Mouse (Mus musculus): ENCODE measurements around the gene Eif4b.

Eif4b gene

DNA sequence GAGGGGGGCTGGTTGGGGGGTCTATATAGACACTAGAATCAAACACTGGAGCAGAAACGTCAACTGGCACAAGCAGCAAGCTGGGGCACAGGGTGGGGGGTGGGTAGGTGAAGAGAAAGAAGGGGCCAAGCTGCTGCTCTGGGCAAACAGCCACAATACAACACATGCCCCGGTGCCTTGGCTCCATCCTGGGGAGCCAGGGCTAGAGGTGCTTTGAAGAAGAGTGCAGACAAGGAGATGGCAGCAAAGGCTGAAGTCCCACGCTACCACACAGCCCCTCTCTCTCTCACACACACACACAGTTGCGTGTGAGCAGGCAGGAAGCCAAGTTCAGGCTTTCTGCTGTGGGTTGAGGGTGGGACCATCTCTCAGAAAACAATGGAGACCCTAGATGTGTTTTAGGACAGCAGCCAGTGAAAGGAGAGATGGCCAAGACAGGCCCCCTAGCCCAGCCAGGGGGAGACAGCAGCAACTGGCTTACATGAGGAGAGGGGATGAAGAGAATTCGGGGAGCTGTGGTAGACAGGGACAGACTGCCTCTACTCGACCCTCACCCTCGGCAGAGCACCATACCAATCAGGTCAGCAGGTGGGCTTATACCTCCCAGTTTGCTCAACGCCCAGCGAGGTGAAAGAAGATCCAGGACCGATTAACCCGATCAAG is 43.3 kb downstream of the Eif4b start:
- no peak for DNase-seq (ENCODE audit: low read depth, low spot score)

DNA sequence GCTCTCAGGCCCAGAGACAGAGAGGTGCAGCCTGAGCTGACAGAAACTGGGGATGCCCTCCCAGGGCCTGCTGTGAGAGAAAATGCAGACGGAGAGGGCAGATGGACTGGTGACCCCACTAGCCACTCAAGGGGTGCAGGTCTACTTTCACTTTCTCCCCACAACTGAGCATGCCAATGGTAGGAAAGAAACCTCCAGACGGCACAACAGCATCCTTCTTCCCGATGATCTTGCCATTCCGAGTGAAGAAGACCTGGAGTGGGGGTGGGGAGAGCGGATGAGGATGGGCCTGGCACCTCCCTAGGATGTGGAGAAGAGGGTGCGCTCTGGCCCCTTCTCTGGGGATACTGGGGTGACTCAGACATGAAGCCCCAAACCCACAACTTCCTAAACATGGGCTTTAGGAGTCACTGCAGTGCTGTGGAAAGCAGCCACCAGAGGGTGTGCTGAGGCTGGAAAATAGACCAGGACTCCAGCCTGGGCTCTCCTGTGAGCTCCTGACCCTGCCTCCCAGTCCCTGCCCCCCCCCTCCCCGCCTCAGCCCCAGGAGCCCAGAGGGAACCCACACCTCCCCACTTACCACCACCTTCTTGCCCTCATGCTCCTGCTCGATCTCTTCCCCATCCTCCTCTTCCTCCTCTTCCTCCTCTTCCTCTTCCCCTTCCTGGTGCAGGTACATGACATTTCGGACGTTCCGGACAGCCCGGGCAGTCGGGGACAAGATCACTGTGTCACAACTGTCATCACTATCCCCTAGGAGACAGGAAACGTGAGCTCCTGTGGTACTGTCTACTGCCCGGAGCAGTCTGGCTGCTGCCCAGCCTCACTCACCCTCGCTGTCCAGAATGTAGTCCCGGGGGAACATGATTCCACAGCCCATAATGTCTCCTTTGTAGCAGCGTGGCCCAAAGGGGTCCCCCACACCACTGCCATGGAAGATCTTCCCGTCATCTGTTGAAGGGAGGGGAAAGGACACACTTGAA is 44.2 kb downstream of the Eif4b start:
- DNase-seq (ENCODE audit: low read depth, low spot score) = no peak

DNA sequence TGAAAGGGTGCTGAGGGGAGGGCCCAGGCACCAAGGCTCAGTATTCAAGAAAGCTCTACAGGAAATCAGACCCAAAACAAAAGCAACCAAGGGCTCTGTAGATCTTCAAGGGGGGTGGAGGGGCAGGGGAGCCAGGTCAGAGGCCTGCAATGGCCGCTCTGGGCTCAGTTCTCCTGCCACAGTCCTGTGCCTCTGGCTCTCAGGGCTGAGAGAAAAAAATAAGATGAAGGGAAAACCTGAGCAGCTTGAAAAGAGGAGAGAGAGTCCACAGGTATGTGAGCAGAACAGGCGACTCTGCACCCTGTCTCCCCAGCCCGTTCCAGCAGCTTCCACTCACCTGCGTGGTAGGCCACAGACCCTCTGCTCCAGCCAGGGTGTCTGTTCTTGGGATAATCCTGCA is 45.0 kb downstream of the Eif4b start:
- DNase-seq (ENCODE audit: low read depth, low spot score) = no peak

DNA sequence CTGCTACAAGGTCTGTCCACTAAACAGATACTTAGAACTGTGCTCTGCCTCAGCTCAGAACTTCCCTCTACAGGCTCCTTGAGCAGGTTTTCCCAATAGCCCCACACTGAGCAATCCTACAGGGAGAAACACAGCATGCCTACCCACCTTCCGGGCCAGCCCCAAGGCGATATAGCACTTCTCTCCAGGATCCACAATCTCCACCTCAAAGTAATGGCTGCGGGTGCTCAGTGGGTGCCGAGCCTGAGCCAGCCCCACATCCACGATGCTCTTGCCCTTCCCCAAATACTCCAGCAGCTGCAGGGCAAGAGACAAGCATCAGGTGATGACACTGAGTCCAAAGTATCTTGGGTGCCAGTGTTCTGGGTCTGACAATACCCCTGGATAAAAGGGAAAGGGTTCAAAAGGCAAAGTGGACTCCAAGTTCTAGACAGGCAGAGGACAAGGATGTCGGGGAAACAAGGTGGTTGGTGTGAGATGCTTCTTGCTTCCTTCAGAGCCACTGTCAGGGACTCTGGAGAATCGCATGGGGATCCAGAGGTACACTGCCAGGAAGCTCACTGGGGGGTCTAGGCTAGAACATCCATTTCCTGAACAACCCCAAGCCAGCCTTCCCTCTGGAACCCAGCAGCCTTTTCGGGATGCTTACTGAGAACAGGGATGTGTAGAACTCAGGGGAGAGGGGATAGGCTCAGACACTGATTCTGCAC is 45.7 kb downstream of the Eif4b start:
- no peak for DNase-seq (ENCODE audit: low read depth, low spot score)

DNA sequence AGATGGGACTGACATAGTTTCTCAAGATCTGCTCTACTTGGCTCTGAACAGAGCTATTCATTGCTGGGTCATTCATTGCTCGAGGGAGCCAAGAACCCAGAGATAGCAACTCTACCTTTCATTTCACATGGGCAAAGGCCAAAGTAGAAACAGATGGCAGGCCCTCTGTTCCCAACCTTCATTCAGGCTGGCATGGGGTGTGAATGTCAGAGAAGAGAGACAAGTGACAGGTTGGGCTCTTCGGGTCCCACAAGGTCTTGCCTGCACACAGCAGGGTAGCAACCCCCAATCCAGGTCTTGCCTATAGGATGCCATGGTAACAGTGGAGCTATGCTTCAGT is 46.2 kb downstream of the Eif4b start:
- DNase-seq (ENCODE audit: low read depth, low spot score) = no peak

DNA sequence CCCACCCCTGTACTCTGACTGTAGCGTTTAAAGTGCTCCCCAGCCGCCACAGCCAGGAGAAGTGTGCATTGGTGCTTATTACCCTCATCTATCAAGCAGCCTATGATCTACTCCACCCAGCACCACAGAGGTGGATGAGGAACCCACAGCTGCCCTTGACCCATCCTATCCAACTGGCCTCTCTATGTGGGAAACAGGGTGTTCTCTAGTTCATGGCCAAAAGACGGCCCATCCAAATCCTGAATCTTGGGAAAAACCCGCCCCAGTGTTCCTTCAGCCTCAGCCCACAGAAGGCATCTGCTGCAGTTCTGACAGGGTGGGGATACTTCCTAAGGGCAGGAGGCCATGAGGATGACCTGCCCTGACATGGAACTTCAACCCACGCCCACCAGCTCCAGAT is 47.0 kb downstream of the Eif4b start:
- DNase-seq (ENCODE audit: low read depth, low spot score) = no peak

DNA sequence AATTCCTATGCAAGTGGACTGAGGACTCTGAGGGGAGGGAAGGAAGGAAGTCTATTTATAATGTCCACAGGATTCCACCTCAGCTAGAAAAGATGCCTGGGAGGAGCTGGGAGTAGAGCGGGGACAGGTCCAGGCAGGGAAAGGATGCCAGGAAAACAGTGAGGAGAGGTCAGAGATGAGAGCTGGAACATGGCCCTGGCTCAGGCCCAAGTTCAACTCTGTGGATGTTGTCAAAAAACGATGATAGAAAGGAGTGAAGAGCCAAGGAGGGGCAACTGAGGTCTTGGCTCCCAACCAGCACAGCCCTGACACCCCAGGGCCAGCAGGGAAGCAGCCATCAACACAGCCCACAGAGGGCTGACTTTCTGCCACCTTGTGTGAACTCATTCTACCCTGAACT is 52.7 kb downstream of the Eif4b start:
- DNase-seq (ENCODE audit: low read depth, low spot score) = no peak

DNA sequence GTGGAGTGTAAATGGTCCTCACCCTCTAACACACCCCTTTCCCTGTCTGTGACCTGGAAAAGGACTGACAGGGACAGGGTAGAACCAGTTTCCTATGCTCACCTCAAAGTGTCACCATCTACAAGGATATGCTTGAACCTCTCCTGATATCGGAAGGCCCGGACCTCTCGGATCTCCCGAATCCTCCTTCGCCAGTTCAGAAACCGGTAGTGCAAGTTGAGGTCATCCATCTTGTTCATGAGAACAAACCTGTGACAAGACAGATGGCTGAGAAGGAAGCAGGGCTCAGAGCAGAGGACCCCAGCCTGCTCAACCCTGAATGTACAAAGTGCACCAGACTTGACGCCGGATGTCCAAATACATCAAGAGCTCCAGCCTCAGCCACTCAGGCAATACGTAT is 59.7 kb downstream of the Eif4b start:
- DNase-seq (ENCODE audit: low read depth, low spot score) = no peak

DNA sequence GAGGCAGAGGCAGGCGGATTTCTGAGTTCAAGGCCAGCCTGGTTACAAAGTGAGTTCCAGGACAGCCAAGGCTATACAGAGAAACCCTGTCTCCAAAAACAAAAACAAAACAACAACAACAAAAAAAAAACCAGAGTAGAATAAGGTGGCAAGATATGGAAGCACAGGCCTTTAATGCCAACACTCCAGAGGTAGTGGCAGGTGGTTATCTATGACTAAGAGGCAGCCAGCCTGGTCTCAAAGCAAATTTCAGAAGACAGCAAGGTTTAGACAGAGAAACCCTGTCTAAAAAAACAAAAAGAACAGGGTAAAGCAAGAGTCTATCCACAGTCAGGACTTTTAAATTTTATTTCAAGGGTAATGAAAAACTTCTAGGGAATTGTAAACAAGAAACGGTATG is 61.1 kb downstream of the Eif4b start:
- DNase-seq (ENCODE audit: low read depth, low spot score) = no peak

DNA sequence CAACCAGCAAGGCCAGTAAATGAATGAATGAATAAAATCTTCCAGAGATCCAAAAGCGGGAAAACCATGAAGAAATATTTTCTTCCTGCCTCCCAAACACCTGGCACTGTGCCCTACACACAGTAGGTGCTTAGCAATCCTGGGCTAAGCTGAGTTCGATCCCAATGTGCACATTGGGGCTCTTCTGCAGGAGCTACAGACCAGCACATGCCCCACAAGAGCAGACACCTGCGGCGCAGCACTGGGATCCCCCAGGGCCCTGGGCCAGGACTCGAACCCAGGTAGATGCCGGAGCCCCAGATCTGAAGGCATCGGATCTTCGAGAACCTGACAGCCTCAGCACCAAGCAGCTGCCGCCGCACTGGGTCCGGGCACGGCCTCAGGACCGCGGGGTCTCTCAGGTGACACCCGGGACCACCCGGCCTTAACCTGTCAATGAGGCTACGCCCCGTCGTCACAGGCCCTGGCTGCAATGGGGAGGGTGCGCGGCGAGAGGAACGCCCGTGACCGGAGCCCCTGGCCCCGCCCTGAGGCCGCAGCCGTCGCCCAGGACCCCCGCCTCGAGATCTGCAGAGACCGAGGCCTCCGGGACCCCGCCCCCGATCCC is 62.1 kb downstream of the Eif4b start:
- DNase-seq (ENCODE audit: low read depth, low spot score) = no peak

DNA sequence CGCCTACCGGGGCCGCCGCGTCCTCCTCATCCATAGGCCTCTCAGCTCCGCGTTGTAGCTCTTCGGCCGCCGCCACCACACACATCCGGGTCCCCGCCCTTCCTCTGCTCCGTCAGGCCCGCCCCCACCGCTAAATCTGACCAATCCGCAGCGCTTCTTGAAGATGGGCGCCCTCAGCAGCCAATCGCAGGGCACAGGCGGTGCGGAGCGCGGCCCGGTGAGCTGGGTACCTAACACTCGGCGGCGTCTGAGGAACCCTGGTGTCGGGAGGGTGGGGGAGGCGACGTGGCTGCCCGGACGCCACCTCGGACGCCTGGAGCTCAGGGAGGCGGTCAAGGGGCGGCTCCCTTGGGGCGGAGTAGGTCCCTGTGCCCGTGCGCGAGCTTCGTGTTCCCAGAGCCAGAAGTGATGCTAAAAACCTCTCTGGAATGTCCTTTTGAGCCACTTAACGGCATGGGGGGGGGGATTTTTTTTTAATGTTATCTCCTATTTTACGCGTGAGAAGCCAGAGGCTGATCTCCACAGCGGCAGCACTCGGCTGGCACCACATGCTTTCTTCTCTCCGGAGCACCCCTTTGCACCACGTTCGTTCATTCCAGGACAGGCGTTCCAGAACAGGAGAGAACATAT is 62.7 kb downstream of the Eif4b start, which contains the start of gene Spryd3:
TSS of gene Spryd3 (minus strand) at position 106 of the 630 bp plus-strand sequence.
- peak; percentile 98 for DNase-seq (ENCODE audit: low read depth, low spot score)

DNA sequence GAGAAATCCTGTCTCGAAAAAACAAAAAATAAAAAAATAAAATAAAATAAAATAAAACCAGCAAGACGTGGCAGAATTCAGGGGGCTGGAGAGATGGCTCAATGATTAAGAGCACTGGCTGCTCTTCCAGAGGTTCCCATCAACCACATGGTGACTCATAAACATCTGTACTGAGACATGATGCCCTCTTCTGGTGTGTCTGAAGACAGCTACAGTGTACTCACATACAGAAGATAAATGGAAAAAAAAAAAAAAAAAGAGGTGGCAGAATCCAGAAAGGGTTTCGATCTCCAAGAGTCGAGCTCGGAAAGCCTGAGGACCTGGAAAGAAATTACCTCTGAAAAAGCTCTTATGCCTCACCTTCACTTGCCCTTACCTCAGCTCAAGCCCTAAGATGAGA is 67.5 kb downstream of the Eif4b start:
- DNase-seq (ENCODE audit: low read depth, low spot score) = no peak

DNA sequence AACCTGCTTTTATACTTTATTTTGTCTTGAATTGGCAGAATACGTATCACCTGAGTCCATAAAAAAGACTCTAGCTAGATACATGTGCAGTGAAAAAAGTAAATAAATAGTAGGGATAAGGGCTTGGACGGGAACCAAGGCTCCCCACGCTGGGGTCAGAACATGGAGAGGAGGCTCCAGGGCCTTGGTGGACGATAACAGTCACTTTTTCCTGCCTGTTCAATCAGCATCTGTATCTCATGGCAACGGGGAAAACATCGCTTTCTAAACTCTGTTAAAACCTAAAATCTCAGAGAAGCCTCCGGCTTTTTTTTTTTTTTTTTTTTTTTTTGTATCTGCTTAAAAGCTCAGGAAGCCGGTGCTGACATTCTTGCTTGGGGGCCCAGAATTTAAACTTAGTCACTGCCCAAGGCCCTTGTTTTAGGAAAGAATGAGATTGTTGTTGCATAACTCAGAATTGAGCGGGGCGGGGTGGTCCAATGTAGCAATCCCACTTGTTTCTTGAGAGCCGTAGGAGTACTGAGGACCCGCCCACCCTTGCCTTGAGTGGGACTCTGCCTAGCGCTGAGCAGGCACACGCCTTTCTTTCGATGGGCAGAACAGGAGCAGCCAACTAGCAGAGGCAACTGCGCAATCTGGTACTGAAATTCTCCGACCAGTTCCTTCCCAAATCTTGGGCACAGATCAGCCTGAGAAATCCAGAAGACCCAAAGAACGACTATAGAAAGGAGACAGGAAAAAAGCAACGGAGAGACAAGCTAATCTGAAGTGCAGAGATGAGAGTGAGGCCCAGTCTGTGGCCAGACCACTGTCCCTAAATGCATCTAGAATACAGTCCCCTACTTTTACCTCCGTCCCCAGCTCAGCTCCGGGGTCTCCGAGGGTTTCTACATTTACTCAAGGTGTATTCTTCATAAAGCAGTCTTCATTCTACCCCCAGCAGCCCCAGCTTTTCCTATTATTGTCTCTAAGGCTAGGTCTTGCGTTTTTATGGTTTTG is 69.6 kb downstream of the Eif4b start:
- DNase-seq (ENCODE audit: low read depth, low spot score) = no peak

DNA sequence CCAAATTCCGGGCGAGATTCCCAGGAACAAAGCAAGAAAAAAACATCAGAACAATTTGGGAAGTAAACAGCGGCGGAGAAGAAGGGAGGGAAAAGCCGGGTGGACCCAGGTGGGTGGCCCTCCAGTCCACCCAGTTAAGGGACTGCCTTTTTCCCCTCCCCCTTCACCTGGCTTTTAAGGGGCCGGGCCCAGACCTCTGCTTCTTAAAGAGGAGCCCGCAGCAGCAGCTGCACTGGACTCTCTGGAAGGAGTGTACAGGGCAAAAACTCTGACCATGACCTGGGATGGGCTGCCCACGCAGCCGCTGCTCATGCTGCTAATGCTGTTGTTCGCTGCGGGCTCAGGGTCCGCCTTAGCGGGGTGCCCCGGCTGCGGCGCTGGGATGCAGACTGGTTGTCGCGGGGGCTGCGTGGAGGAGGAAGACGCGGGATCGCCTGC is 70.7 kb downstream of the Eif4b start, which contains the start of gene Igfbp6:
TSS of gene Igfbp6 (plus strand) at position 89 of the 438 bp plus-strand sequence.
- DNase-seq (ENCODE audit: low read depth, low spot score) = no peak

DNA sequence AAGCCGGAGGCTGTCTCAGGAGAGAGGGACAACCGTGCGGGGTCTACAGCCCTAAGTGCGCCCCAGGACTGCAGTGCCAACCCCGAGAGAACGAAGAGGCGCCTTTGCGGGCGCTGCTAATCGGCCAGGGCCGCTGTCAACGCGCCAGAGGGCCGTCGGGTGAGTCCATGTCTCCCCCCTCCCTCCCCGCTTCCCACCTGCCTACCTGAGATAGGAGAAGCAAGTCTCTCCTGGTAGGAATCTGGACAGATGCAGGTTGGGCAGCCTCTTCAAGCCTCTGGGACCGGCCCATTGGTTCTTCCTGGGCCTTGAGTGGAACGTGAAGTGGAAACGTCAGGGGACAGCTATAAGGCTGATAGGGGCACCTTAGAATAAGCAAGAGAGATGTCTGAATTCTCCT is 71.2 kb downstream of the Eif4b start:
- no peak for DNase-seq (ENCODE audit: low read depth, low spot score)

DNA sequence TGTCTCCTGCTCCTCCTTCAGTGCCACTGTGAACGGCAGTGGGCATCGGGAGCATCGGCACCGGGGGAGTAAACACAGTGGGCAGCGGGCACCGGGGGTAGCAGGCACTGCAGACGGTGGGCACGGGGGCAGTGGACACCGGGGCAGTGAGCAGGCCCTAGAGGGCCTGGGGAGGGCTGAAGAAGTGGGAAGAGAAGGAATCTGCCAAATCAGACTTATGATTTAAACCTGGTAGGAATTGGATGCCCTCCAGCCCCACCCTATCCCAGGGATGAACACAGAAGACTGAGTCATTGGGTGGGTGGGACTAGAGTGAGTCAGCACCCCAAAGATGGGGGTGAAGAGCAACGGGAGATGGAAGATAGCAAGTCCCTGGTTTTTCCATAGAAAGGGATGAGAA is 71.8 kb downstream of the Eif4b start:
- DNase-seq (ENCODE audit: low read depth, low spot score) = no peak

DNA sequence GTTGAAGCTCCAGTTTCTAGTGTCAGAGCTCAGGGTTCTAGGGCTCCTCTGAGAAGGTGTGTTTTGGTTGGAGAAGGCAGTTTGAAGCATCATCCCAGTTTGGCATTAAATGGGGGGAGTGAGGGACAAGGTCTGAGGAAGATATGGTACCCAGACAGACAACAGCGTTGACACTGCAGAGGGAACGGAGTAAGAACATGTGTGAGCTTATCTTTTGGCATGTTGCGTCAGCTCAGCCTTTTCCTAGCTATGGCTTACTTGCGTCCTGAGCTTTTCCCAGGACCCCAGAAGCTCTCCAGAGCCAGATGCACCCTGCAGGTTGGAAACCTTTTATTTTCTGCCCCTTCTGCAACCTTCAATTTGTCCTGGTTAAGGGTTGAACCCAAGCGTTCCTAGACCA is 72.5 kb downstream of the Eif4b start:
- no peak for DNase-seq (ENCODE audit: low read depth, low spot score)

All from CD4-positive, CD25-positive, alpha-beta regulatory T cell, adult 2 months (primary cell).